Mouse (Mus musculus) erythroblast, adult 5-6 weeks (primary cell): ENCODE measurements around the gene Ripor2. TPM values are rescaled to one million over a fixed set of nuclear protein-coding genes. Genes with fewer than 3 reads are reported as not detected.
"Not testable (repeated sequence)": the region's sequence is repeated elsewhere in the genome, so short reads cannot be mapped to it uniquely, and the experiment has no call there.

ENCODE experiments used
- ATAC-seq: replicated peaks from 2 replicates; pipeline ENCODE4 v1.8.0; 2016; ENCODE audit warnings: moderate number of reproducible peaks, mild to moderate bottlenecking, moderate TSS enrichment, inconsistent platforms; ENCODE audit not compliant: poor library complexity, low FRiP score, severe bottlenecking
- total RNA-seq, 2 experiments: library from RNA; stranded (forward) in 1 of 2; stranded (reverse) in 1 of 2; fragments of 150-400 nt in 1 of 2; fragments of 200-764, 138-1000 nt in 1 of 2; gene quantifications; 2 replicates each; pipeline versions ENCODE4 v1.2.3 to v1.2.4; 2015 to 2017; ENCODE audit warnings: low replicate concordance in 2 of 2

Gene Ripor2
- total RNA-seq, 2 experiments from 2014 or later = 13.3 to 20.2 TPM

GRCm38 (mm10) chr13:24747823-24748222 lies 165.8 kb downstream of the Ripor2 start:
- ATAC-seq = no peak

GRCm38 (mm10) chr13:24750807-24751206 lies 168.8 kb downstream of the Ripor2 start:
- ATAC-seq = no peak

GRCm38 (mm10) chr13:24751396-24751795 lies 169.4 kb downstream of the Ripor2 start:
- 0 out of 2 replicates have a peak, but pooled peaks have one; percentile 27 for ATAC-seq

- ATAC-seq = no peak
These were observed 174.8 kb downstream of the Ripor2 start for GRCm38 (mm10) chr13:24756756-24757155.

GRCm38 (mm10) chr13:24757820-24758564 lies 176.0 kb downstream of the Ripor2 start:
- no peak for ATAC-seq

- no peak for ATAC-seq
These were observed 177.5 kb downstream of the Ripor2 start for GRCm38 (mm10) chr13:24759451-24759850.

- ATAC-seq = no peak
These were observed 178.4 kb downstream of the Ripor2 start for GRCm38 (mm10) chr13:24760351-24760870.

- no peak for ATAC-seq
These were observed 179.1 kb downstream of the Ripor2 start for GRCm38 (mm10) chr13:24761083-24761402.

GRCm38 (mm10) chr13:24761403-24762227 lies 179.6 kb downstream of the Ripor2 start, which contains the start of gene Gmnn:
Gene Gmnn (minus strand): TSS chr13:24761923.
- ATAC-seq = peak; percentile 93

GRCm38 (mm10) chr13:24762254-24762653 lies 180.3 kb downstream of the Ripor2 start:
- ATAC-seq = no peak

GRCm38 (mm10) chr13:24767809-24768208 lies 185.8 kb downstream of the Ripor2 start:
- ATAC-seq = not testable (repeated sequence)

- ATAC-seq = not testable (repeated sequence)
These were observed 189.5 kb downstream of the Ripor2 start for GRCm38 (mm10) chr13:24771482-24771881.

GRCm38 (mm10) chr13:24776146-24776844 lies 194.3 kb downstream of the Ripor2 start:
- ATAC-seq = peak; percentile 93

- no peak for ATAC-seq
These were observed 196.0 kb downstream of the Ripor2 start for GRCm38 (mm10) chr13:24778026-24778425.

GRCm38 (mm10) chr13:24778706-24779380 lies 196.9 kb downstream of the Ripor2 start:
- ATAC-seq = no peak

GRCm38 (mm10) chr13:24781916-24782315 lies 199.9 kb downstream of the Ripor2 start:
- ATAC-seq = no peak
